Mouse (Mus musculus) adrenal gland, adult 2 months (tissue): ENCODE measurements at regions not wholly inside any gene's neighbourhood (a gene's known extent, or its start where the extent isn't known, plus 50 kb on each side); places are given as distances from the start of the nearest gene placed in this dataset.
"Not testable (repeated sequence)": the region's sequence is repeated elsewhere in the genome, so short reads cannot be mapped to it uniquely, and the experiment has no call there.

ENCODE experiments used
- DNase-seq: peaks from one replicate; pipeline ENCODE4 v3.0.0; 2021

DNA sequence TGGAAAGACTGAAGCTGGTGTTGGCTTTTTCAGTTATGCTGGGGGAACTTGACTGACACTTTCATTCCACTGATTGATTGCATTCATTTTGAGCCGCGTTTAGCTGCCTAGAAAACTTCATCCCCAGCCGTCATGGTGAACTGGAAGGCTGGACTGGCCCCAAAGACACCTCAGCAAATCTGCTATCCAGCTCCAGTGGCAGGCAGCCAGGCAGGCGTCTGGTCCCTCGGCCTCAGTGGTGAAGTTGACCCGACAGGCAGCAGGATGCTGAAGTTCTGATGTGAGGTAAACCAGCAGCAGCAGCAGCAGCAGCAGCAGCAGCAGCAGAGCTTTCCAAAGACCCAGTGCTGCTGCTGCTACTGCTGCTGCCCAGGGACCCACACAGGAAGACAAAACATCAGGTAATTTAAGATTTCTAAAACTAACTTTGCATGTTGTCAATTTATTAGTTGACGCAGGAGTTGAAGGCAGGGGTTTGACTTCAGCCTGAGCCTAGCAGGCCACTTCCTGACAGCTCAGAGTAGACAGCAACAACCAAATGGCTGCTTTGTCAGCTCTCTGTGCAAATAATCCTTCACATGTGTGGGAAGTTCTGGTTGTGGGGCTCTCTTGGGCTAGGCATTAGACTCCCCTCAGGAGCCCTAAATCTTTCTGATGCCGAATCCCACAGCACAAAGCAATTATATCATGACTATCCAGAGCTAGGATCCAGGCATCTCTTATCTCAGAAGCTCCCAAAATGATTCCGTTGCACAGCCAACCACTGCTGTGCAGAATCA, 200.4 kb upstream of the Nhs start:
- no peak for DNase-seq

DNA sequence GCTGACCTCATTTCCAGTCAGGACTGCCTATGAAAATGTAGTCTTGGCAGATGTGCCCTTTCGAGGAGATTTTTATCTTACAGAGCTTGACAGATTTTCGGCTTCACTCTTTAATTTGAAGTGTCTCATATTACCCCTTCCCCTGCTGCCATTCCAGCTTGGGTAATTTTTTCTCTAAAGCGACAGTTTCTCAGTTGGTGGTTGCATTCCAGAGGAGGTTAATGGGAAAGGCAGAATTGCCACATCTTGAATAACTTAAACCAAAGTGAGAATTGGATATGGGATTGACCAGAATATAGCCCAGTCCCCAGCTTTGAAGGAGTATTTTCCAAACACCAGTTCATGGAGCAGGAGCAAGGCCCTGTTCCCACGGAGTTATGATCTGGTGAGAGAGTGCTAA, 188.8 kb upstream of the Nhs start:
- DNase-seq, result no peak

DNA sequence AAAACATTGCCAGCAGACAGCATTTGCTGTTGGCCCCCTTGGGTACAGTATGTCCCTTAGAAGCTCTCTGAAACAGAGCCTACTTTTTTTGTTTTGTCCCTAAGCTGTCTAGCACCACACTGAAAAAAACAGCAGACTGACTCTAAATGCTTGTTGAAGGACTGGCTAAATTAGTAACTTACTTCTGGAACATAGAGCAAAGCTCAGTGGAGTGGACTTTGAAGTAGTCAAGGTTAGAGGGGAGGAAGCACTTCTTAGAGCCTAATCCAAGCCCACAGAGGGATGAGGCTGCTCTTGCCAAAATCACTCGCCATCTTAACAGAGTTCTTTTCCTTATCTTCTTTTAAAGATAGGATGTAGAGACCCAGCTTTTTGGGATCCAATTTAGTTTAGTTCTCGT, 188.4 kb upstream of the Nhs start:
- DNase-seq, result no peak

DNA sequence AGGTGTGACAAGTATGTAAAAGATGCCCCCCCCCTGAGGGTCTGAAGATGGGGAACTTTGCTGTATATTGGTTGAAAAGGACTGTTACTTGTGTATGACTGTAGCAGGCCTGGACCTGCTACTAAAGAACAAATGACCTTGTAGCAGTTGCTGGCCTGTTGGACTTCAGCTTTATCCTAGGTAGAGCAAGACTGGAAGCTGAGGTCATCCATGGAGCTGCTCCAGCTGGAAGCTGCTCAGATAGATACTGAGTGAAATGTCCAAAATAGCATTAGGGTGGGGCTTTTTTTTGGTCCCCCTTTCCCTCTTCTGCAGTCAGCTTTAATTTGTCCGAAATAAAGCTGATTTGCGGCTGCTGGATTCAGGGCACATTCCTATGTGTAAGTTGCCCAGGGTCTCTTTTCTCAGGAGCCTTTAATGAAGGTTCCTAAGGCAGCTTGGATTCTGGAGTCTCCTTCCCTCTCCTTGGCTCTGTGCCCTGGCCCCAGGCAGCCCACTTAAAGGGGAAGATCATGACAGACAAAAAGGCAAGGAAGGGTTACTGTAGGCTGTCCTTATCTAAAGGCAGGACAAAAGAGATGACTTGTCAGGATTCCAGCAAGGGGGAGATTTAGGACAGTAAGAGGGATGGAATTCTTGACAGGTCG, 186.1 kb upstream of the Nhs start:
- peak; percentile 32 for DNase-seq

DNA sequence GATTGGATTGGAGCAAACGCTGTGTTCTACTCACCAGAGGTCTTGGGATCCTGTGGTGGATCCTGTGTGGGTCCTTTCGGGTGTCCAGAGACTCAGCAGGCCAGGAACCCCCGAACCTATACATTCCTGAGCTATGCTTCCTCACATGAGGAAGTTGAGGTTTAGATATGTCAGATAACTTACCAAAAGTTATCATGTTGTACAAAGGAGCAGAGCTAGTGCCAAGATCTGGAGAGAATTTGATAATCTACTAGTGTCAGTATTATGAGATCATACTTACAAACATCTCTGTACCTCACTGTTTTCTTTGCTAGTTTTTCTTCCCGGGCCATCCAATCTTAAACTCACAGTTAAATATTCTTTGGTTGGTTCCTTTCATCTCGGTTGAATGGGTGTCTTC, 172.6 kb upstream of the Nhs start:
- DNase-seq, result no peak

DNA sequence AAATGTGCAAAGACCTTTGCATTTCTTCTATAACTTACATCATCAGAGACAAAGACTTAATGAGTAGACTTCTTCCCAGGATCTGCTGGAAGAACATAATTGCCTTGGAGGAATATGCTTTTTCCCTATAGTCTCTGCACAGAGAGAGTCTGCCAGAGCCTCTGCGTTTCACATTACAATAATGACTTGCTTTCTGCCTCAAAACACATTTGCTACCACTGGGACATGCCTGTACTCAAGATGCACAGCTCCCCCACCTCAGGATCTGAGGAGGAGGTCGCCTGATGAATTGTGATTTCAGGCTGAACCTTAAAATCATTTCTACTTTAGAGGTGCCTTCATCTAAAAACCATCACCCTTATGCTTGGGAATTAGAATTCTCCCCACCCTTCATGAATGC, 148.1 kb upstream of the Nhs start:
- no peak for DNase-seq

DNA sequence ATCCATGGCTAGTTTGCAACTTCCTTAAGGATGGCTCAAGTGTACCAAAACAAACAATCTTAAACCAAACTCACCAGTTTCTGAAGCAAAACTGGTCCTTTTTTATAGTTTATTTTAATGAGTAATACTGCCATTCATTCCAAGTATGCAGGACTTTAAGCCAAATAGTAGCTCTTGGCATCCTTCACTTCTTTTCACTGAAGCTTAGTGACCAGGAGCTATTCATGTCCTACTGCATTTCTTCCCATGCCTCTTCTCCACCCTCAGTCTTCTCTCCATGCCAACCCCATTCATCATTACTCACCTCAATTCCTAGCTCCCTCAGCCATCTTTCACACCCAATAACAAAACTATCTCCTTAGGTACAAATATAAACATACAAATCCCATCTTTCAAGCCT, 144.6 kb upstream of the Nhs start:
- no peak for DNase-seq

DNA sequence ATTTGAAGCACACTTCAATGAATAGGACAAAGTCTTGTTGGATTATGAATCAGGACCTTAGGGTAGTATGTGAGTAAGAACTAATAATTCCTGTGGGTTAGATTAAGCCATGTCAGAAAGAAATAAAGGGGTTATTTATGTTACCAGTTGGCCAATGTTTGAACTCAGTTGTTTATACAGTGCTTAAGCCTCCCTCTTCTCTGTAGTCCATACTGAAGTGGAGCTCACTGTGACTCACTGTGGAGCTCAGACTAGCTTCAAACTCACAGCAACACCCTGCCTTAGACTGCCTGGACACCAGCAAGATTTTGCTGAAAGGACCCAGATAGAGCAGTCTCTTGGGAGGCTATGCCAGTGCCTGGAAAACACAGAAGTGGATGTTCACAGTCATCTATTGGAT, 143.3 kb upstream of the Nhs start:
- DNase-seq, result no peak

DNA sequence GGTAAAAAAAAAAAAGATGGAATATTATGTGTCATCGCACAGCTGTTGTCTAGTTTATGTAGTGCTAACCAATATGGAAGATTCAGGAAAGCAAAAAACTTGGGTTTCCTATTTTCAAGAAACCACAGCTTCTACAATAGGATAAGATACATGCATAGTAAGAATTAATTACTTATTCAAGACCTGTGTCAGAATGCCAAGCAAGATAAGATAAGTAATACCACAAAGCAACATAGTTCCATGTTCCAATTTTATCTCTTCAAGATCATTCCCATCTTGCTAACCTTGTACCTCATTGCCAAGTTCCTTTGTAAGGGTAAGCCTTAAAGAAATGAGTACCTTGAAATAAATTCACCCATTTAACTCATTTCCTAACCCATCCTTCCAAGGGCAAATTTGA, 131.7 kb upstream of the Nhs start:
- no peak for DNase-seq

DNA sequence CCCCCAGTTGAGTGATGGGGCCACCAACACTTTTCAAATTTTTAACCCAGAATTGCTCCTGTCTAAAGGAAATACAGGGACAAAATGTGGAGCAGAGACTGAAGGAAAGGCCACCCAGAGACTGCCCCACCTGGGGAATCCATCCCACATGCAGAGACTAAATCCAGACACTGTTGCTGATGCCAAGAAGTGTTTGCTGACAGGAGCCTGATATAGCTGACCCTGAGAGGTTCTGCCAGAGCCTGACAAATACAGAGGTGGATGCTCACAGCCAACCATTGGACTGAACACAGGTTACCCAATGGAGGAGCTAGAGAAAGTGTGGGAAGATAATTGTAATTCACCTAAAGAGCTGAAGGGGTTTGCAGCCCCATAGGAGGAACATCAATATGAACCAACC, 126.6 kb upstream of the Nhs start:
- not testable (repeated sequence) for DNase-seq

DNA sequence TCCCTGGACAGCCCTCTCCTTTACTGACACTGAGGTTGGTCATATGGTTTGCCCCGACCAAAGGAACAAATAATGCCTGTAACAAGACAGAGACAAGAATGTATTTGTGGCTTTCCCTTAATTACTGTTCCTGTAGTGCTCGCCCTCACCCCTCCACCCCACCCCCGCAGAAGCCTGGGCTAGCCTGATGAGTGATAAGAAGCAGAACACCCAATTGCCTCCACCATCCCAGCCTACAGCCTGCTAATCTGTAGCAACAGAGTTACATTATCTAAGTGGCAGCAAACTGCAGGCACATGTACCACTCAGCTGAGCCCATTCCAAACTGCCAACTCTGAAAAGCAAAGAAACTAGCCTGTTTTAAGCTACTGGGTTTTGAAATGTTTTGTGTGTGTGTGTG, 124.7 kb upstream of the Nhs start:
- DNase-seq, result no peak

DNA sequence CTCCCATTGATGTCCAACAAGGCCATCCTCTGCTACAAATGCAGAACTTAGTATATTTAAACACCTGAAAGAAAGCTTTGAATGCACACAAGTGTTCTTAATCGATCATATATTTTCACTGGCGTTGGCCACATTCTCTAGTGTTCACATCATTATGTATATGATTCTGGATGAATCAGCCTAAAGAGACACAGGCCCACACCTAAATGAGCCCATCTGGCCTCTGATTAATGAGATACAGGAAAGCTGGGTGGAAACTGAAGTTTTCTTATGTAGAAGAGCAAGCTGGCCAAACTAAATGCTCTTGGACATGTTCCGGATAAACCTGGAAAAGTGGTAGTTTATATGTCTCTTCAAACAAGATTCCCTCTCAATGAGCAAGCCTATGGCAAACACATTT, 123.2 kb upstream of the Nhs start:
- DNase-seq, result no peak

DNA sequence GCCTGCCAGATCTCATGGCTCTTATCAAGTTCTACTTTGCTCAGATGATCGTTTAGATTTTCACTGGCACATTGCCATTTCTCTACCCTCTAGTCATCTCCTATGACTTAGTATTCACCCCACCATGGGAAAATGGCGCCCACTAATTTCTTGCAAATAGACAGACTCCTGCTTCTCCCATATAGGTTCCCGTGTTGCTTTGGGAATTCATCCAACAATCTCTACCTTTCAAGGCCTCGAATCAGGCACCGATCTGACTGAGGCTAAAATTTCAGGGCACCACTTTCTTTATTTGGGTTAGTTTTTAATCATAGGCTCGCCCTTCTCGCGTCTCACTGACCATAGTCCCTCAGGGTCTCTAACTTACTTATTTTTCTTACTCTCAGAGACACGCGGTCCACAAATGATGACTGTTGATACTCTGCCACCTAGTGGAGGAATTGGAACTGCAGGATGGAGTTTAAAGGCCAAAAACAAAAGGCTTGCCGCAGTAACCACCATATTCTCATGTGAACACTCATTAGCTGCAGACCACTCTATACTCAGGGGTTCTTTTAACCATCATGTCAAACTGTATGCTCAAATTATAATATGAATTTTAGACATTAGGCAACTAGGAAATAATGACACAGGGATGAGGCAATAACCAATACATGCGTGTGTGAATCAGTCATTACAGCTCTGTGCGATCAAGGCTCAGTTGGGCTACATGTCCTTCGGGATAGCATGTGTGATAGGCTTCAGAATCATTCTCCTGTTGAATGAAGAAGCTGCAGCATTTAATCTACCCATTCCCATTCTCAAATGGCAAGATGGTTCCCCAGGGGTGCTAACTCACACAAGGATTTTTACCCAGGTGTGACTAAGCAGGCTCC, 119.5 kb upstream of the Nhs start:
- peak; percentile 37 for DNase-seq

DNA sequence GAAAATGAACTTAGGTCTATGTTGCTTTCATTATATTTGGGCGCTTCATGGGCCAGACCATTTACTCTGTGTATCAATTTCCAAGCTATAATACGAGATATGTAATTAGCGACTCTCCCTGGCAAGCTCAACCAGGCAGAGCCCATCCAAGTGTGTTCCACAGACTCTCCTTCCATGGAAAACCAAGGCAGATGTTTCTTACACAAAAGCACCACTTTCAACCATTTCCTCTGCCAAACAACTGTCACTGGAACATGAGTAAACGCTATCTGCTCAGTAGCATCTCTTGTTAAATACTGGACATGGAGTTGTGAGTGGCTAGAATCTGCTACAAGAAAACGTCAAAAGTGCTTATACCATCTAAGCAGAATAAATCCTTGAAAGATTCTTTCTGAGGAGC, 115.1 kb upstream of the Nhs start:
- no peak for DNase-seq

DNA sequence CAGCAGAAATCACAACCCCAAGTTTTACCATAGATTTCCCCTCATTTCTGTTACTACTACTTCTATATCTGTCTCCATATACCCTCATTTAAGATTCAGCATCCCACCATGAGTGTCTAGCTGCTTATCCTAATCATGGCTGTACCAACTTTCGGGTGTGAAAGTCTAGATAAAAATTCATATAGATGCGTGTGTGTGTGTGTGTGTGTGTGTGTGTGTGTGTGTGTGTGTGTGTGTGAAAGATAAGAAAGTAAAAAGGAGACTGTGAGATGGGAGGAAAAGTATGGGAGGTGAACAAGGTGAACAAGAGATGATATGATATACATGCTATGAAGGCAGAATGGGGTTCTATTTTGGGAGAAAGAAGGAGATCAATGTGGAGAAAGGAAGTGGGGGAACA, 111.7 kb upstream of the Nhs start:
- no peak for DNase-seq

DNA sequence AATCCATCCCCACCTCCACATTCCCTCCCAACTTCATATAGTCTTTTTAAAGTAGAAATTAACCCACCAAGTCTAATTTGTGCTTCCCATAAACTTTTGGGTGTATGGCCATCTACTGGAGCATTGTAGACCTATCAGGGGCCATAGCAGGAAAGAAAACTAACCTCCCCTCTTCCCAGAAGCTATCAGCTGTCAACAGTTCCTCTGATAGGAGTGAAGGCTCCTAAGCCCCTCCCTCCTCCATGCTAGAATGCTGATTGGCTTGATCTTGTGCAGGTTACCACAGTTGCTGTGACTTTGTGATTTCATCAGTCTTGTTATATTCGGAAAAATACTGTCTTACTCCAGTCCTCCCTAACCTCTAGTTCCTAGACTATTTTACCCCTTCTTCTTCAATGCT, 109.4 kb upstream of the Nhs start:
- no peak for DNase-seq

DNA sequence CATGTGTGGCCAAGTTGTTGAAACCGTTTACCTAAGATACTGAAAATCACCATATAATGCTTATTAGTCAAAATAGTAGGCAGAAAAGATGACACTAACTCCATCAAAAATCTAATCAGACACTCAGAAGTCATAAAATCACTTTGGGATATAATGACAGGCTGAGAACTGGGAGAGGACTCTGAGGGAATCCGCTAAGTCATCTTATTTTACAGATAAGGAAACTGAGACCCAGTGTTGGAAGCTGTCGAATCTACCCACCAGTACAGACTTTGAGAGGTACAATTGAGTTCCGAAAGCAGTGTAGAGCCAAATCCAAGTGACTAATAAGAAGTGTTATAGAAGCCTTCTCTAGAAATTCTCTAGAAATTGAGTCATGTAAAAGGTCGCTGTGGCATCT, 108.6 kb upstream of the Nhs start:
- DNase-seq, result no peak

DNA sequence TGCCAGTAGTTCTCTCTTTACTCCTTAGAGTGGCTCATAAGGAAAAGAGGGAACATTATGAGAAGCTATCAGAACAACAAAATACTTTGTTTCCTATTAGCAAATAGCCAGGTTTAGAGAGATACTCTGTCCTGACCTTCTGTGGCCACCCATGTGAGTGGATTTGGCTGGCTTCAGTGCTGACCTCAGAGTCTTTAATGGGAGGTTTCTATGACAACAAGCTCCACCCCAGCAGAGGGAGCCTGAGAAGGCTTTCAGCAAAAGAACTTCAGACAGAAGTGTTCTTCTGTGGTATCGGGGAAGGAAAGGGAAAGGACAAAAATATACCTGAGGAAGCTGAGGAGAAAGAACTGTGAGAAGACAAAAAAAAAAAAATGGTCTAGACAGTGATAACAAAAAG, 108.1 kb upstream of the Nhs start:
- peak; percentile 65 for DNase-seq

DNA sequence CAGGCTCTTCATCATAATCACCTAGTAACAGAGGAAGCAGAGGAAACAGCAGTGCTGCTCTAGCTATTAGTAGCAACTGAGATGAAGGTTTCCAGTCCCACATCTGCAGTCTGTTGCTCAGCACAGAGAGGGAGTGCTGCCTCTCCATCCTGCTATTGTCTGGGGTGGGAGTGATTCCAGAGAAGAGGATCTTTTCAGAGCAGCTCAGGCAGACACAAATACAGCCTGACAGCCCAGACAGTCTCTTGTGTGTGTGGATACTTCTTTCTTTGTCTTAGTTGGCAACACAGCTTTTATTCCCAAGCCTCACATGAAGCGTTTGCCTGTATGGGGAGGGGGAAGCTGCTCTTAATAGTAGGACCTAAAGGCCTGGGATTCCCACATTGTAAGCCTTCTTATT, 107.2 kb upstream of the Nhs start:
- DNase-seq, result no peak

DNA sequence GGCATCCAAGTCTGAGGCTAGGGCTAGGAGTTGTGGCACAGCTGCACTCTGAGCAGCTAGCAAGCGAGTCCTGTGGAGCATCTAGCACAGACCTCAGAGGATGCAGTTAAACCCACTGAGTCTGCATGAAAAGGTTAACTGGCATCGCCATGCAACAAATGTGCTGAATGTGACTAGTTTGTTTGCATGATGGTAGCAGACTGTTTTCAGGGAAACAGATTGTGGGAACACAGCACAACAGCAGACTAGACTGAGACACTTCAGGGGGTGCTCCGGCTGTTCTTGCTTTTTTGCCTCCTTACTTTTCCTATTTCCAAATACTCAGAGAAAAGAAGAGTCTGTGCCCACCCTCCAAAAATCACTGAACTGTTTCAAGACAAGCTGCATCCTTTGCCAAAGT, 97.9 kb upstream of the Nhs start:
- no peak for DNase-seq

DNA sequence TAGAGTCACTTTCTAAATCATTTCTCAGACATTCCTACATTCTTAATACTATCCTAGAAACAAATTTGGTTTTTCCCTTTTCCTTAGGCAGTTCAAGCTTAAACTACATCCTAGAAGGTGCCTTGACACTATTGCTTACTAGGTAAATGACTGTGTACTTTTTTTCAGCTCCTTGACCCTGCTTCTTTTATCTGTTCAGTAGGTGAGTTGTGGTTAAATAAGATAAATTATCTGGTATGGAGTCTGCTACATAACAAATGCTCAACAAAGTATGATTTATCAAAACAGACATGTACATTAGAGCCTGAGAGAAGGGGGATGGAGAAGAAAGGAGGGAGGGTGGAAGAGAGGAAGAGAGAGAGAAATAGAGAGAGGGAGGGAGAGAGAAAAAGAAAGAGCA, 96.3 kb upstream of the Nhs start:
- DNase-seq, result no peak

DNA sequence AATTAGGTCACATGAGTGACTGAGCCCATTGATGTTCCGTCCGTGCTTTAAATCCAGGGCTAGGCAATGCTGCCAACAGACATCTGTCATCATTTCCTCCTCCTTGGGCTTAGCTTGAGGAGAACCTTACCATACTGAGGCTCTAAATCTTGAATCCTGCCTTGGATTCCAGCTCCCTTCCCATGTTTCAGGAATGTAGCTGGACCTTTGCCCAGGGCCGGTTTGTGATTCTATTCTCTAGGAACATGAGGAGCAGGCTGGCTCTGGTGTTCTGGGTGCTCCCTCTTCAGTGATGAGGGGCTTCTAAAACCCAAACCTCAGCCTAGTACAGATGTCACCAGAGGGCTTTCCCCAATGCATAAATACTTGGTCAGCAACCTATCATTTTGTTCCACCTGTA, 81.8 kb upstream of the Nhs start:
- DNase-seq, result no peak

DNA sequence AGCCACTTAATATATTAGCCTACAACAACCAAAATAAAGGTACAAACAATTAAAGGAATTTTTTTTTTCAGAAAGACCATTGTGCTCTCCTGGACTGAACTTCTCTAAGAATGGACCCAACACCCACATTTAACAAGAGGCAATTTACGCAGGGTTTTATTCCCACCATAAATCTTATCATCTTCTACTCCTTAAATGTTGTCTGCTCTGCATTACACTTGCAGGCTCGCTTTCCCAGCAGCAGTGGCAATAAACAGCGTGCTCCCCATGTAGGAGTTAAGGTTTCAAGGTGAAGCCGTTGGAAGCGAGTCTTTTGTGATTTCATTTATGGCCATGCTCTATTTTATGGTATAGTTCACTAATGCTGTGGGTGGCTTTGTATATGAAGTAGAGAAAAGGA, 76.0 kb upstream of the Nhs start:
- no peak for DNase-seq
